Mouse (Mus musculus): Measurements from ENCODE around the gene Noc2l. TPM values are rescaled to one million over a fixed set of nuclear protein-coding genes. Genes with fewer than 3 reads are reported as not detected.
A peak's percentile ranks its signal among the peaks of the same experiment; 100 is the strongest.

Noc2l gene
- polyA plus RNA-seq, 1 experiment from 2014 or later = 37.0 TPM

DNA sequence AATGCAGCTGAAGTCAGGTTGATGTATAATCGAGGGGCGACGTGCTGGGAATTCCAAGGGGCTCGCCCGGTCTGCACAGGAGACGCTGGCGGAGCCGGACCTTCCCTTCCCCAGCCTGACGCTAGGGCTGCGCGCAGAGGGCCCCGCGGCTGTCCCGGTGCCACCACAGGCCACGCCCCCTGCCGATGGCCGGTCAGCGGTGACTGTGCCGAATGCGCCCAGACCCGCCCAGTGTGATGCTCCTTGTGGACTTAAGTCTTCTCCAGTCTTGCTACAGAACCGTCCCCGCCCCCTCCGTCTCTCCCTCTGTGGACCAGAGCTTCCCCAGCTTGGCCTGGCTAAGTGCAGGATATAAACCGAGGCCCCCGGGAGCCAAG, 38.0 kb upstream of the Noc2l start:
- DNase-seq (ENCODE audit: low read depth, low spot score) (peak; percentile 37), ATAC-seq (peak; percentile 67)
- H3K27me3 ChIP-seq = no peaks in the 10 kb centered on the region
- CTCF ChIA-PET = no interaction called here
- POLR2A ChIA-PET = interaction anchor here (0.7 kb wide), 1 partner anchor 115 kb away, joined by 3 read pairs; no protein-coding TSS in a partner anchor
- in situ Hi-C loops (cut with MboI; ENCODE audit: low pct_unique_long_range_greater_than_20kb) = no loop called here
- TF ChIP-seq CTCF (IDR thresholded peaks at IDR 0.05) = no peak

GRCm38 (mm10) chr4:156200623-156201475, 35.0 kb upstream of the Noc2l start, which contains the start of gene Isg15:
Gene Isg15 (minus strand): TSS chr4:156200818.
- CTCF ChIA-PET = no interaction called here
- DNase-seq (ENCODE audit: low read depth, low spot score) (no peak), ATAC-seq (no peak)
- POLR2A ChIA-PET = no interaction called here
- no peaks in the 10 kb centered on the region for H3K27me3 ChIP-seq
- in situ Hi-C loops (cut with MboI; ENCODE audit: low pct_unique_long_range_greater_than_20kb) = no loop called here
- no peak for TF ChIP-seq CTCF (IDR thresholded peaks at IDR 0.05)

- CTCF ChIA-PET = no interaction called here
- no peak for TF ChIP-seq CTCF (IDR thresholded peaks at IDR 0.05)
Measured at GRCm38 (mm10) chr4:156202462-156202893, 33.3 kb upstream of the Noc2l start.

DNA sequence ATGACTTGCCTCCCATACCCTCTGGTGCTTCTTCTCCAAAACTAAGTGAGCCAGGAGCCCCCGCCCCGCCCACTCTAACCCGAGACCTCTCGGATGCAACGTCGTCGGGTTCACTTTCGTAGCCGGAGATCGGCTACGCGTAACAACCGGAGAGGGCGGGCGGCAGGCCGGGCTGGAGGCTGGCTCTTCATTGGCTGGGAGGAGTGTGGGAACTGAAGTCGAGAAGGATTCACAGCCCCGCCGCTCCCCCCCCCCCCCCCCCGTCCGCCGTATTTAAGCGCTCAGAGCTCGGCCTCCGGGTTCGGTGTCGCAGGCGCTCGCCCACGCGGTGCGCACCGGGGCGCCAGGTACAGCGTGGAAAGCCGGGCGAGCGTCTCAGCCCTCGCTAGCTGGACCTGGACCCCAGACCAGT, 32.8 kb upstream of the Noc2l start, which contains the start of gene AW011738:
TSS of gene AW011738 (plus strand) at position 304 of the 412 bp plus-strand sequence.
- TF ChIP-seq CTCF (IDR thresholded peaks at IDR 0.05) = no peak
- no peak for DNase-seq (ENCODE audit: low read depth, low spot score)
- ChIA-PET POLR2A (no interaction called here), CTCF (no interaction called here)
- no peak for ATAC-seq
- H3K27me3 ChIP-seq = no peaks in the 10 kb centered on the region
- in situ Hi-C loops (cut with MboI; ENCODE audit: low pct_unique_long_range_greater_than_20kb) = no loop called here

More at GRCm38 (mm10) chr4:156202462-156202893, 33.3 kb upstream of the Noc2l start:
- POLR2A ChIA-PET = no interaction called here
- ATAC-seq = no peak
- H3K27me3 ChIP-seq = no peaks in the 10 kb centered on the region
- in situ Hi-C loops (cut with MboI; ENCODE audit: low pct_unique_long_range_greater_than_20kb) = no loop called here
- DNase-seq (ENCODE audit: low read depth, low spot score) = no peak

DNA sequence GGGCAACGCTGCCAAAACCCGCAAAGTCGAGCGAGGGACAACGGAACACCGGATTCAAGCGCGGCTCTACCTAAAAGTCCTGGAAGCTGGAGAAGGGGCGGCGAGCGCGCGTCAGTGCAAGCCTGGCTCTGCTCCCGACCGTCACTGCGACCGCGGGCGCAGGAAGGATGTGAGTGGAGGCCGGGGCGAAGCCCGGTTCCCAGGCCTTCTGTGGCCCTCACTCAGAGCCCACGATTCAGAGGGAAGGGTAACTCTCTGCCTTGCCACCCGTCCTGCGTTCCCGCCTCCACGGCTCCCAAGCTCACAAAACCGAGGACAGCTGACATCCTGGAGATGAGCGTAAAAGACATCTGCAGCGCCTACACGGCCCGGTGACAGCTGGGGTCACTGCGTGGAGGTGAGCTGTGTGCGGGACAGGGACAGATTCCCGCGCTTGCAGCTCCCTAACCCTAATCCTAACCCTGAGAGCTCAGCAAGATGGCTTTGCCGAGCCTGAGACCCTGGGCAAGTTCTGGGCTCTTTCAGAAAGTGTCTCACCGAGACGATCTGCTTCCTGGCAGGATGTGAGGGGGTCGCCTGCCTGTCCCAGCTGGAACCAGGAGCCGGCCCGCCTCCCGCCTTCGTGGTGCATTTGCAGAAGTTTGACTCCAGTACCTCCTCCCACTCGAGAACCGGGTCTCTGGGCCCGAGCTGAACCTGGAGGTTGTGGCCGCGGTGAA, 32.2 kb upstream of the Noc2l start:
- H3K27me3 ChIP-seq = no peaks in the 10 kb centered on the region
- POLR2A ChIA-PET = no interaction called here
- in situ Hi-C loops (cut with MboI; ENCODE audit: low pct_unique_long_range_greater_than_20kb) = no loop called here
- CTCF ChIA-PET = no interaction called here
- no peak for TF ChIP-seq CTCF (IDR thresholded peaks at IDR 0.05)
- DNase-seq (ENCODE audit: low read depth, low spot score) = no peak
- no peak for ATAC-seq

GRCm38 (mm10) chr4:156208872-156209271, 26.9 kb upstream of the Noc2l start:
- ChIA-PET CTCF (no interaction called here), POLR2A (no interaction called here)
- in situ Hi-C loops (cut with MboI; ENCODE audit: low pct_unique_long_range_greater_than_20kb) = no loop called here
- TF ChIP-seq CTCF (IDR thresholded peaks at IDR 0.05) = no peak
- no peaks in the 10 kb centered on the region for H3K27me3 ChIP-seq
- DNase-seq (ENCODE audit: low read depth, low spot score) (no peak), ATAC-seq (no peak)

DNA sequence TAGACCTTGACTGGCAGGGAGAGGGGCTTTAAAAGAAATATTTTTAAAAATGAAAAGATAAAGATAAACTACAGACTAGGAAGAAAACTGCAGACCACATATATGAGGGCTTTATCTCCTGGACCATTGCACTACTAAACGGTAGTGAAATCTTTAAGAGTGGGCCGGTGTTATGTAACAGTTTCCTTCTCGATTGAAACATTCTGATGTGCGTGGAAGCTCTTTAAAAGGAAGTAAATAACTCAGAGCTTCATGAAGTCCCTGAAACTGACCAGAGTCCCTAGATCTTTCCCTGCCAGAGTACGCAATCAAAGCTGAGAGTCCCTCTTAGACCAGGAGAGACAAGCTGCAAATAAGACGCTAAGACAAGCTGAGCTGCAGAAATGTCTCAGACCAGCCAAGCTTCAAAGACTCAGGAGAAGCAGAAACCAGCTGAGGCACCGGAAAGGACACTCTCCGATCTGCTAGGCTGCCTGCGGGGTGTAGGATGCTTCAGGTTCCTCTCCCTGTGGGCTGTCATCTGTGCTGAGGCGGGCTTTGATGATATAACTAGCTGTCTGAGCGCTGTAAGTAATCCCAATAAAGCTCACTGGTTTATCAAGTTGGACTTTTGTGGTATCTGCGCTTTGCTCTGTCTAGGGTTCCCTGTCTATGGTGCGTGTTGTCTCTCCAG, 25.7 kb upstream of the Noc2l start:
- ATAC-seq (no peak), DNase-seq (ENCODE audit: low read depth, low spot score) (no peak)
- H3K27me3 ChIP-seq = no peaks in the 10 kb centered on the region
- ChIA-PET CTCF (no interaction called here), POLR2A (no interaction called here)
- in situ Hi-C loops (cut with MboI; ENCODE audit: low pct_unique_long_range_greater_than_20kb) = no loop called here
- no peak for TF ChIP-seq CTCF (IDR thresholded peaks at IDR 0.05)

DNA sequence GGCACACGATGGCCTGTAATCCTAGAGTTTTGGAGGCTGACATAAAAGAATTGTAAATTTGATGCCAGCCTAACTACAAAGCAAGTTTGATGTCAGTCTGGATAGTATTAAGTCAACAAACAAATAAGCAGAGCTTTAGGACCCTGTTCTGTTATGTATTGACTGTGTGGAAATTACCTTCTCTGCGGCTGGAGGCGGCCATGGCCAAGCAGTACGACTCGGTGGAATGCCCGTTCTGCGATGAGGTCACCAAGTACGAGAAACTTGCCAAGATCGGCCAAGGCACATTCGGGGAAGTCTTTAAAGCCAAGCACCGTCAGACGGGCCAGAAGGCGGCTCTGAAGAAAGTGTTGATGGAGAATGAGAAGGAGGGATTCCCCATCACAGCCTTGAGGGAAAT, 22.7 kb upstream of the Noc2l start:
- POLR2A ChIA-PET = no interaction called here
- DNase-seq (ENCODE audit: low read depth, low spot score) (no peak), ATAC-seq (no peak)
- in situ Hi-C loops (cut with MboI; ENCODE audit: low pct_unique_long_range_greater_than_20kb) = no loop called here
- no peaks in the 10 kb centered on the region for H3K27me3 ChIP-seq
- no peak for TF ChIP-seq CTCF (IDR thresholded peaks at IDR 0.05)
- CTCF ChIA-PET = no interaction called here

DNA sequence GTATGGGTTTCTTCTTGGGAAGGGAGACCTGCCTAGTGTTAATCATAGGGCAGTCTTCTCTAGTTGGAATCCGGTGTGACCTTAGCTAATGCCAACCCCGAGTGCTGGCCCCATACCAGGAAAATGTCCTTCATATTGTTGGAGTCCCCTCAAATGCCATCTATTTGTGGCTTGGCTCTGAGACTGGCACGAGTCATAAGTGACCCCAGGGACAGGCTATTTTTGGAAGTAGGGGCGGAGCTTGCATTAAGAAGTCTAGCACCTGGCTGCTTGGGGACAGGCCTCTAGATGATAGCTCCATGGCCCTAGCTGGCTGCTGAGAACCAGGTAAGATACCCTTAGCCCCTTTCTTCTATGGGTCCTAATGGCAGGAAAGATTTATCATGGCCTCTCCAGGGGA, 20.2 kb upstream of the Noc2l start, which contains the start of gene Perm1:
TSS of gene Perm1 (plus strand) at position 220 of the 400 bp plus-strand sequence.
- DNase-seq (ENCODE audit: low read depth, low spot score) = no peak
- ChIA-PET CTCF (no interaction called here), POLR2A (interaction anchor here (0.8 kb wide), 1 partner anchor 10 kb away, joined by 3 read pairs; no protein-coding TSS in a partner anchor)
- no peak for TF ChIP-seq CTCF (IDR thresholded peaks at IDR 0.05)
- no peak for ATAC-seq
- H3K27me3 ChIP-seq = no peaks in the 10 kb centered on the region
- in situ Hi-C loops (cut with MboI; ENCODE audit: low pct_unique_long_range_greater_than_20kb) = no loop called here

DNA sequence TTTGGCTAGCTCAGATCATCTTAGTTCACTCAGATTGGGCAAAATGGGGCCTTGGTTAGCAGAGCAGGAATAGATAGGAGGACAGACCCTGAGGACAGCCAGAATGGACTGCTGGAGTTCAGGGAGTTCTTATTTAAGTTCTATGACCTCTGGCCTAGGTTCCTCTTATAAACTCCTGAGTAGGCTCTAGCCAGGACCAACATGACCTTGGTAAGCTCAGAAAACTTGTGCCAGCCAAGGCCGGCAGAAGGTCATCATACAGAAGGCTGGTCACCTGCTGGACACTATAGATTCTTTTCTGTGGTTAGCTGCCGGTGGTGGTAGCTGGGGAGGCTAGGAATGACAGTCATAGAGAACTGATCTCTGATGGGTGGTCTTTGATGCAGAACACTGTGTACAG, 19.6 kb upstream of the Noc2l start:
- ChIA-PET CTCF (no interaction called here), POLR2A (no interaction called here)
- no peaks in the 10 kb centered on the region for H3K27me3 ChIP-seq
- in situ Hi-C loops (cut with MboI; ENCODE audit: low pct_unique_long_range_greater_than_20kb) = no loop called here
- DNase-seq (ENCODE audit: low read depth, low spot score) = no peak
- no peak for ATAC-seq
- TF ChIP-seq CTCF (IDR thresholded peaks at IDR 0.05) = no peak

Measured in Patski (cell line).